Mouse (Mus musculus) E14TG2a.4 (cell line): Measurements from ENCODE around the gene Ogdh.

Source experiments
- H3K27me3 ChIP-seq: 2 replicates; pipeline ENCODE4 v1.6.1; 2014; ENCODE audit warnings: low read length, control low read depth; ENCODE audit not compliant: insufficient read depth
- H3K36me3 ChIP-seq: 2 replicates; pipeline ENCODE4 v1.6.1; 2014; ENCODE audit warnings: low read length, control low read depth; ENCODE audit not compliant: insufficient read depth
- H3K4me1 ChIP-seq: replicated peaks from 2 replicates; pipeline ENCODE4 v1.6.1; 2014; ENCODE audit warnings: low read depth, low read length, control low read depth
- H3K4me3 ChIP-seq: replicated peaks from 2 replicates; pipeline ENCODE4 v1.5.1; 2014; ENCODE audit warnings: mild to moderate bottlenecking, low read length
- H3K9me3 ChIP-seq: 2 replicates; pipeline ENCODE4 v1.6.1; 2014; ENCODE audit warnings: low read length, control low read depth
- CTCF ChIP-seq: conservative IDR thresholded peaks from 2 replicates; pipeline ENCODE4 v1.5.1; 2014; ENCODE audit warnings: low read length
- NANOG ChIP-seq: IDR thresholded peaks from 2 replicates; pipeline ENCODE4 v1.6.1; 2014; ENCODE audit warnings: borderline replicate concordance, low read length, mixed read lengths
- POU5F1 ChIP-seq: IDR thresholded peaks from 2 replicates; pipeline ENCODE4 v1.6.1; 2014; ENCODE audit warnings: low read length, borderline replicate concordance

The Ogdh gene

DNA sequence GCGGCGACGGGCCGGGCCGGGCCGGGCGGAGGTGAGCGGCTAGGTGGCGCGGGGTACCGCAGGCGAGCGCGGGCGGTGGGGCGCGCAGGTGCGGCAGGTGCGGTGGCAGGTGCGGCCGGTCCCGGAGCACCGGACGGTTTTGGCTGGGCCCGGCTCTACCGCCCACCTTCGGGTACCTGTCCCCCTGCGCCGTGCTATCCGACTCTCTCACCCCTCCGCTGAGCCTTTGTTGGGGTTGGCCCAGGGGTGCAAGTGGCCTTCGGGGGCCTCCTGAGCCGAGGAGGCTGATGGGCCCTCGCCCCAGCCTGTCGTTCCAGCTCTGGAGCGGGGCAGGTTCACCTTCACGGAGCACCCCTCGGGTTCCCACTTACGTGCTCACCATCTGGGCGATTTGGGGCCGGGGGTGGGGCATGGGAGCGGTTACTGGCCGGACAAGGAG is 98.1 kb downstream of the Ogdh start:
- TF ChIP-seq POU5F1, result no peak
- no peak for TF ChIP-seq NANOG
- TF ChIP-seq CTCF, result no peak
- H3K4me3 ChIP-seq, result peak overlapping the region; percentile 95
- peaks cover 42% of the 10 kb centered on the region for H3K36me3 ChIP-seq

DNA sequence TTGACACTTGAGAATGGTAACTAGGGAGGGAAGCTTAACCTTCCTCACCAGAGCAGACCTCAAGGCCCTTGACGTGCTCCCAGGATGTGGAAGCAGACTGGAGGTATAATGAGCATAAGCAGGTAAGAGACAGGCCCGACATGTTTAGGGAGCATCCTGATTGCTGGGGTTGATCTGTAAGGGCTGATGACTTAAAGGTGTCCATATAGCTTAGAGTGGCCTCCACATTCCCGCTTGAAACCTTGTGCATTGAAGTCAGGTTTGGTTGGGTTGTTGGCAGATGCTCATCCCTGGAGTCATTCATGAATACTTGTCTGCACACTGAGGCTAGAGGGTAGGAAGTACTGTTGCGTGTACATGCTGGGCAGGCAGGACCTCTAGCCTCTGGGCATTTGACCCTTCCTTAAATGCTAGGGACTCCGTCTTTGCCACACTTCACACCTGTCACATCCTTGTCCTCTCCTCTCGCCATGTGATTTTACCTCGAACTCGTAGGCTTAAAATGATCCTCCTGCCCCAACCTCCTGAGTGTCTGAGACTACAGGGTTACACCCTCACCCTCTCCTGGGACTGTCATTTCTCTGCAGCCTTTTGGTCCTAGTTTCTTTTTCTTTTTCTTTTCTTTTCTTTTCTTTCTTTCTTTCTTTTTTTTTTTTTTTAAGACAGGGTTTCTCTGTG is 99.1 kb downstream of the Ogdh start:
- peaks cover 52% of the 10 kb centered on the region for H3K4me1 ChIP-seq
- TF ChIP-seq NANOG (no peak), CTCF (no peak), POU5F1 (no peak)
- H3K36me3 ChIP-seq, result peaks cover 52% of the 10 kb centered on the region
- peaks cover 6% of the 10 kb centered on the region for H3K9me3 ChIP-seq
- no peaks in the 10 kb centered on the region for H3K27me3 ChIP-seq
- peak overlapping the region; percentile 95 for H3K4me3 ChIP-seq

More for the DNA sequence above, 98.1 kb downstream of the Ogdh start:
- Histone ChIP-seq H3K4me1 (peaks cover 43% of the 10 kb centered on the region), H3K9me3 (no peaks in the 10 kb centered on the region), H3K27me3 (no peaks in the 10 kb centered on the region)

DNA sequence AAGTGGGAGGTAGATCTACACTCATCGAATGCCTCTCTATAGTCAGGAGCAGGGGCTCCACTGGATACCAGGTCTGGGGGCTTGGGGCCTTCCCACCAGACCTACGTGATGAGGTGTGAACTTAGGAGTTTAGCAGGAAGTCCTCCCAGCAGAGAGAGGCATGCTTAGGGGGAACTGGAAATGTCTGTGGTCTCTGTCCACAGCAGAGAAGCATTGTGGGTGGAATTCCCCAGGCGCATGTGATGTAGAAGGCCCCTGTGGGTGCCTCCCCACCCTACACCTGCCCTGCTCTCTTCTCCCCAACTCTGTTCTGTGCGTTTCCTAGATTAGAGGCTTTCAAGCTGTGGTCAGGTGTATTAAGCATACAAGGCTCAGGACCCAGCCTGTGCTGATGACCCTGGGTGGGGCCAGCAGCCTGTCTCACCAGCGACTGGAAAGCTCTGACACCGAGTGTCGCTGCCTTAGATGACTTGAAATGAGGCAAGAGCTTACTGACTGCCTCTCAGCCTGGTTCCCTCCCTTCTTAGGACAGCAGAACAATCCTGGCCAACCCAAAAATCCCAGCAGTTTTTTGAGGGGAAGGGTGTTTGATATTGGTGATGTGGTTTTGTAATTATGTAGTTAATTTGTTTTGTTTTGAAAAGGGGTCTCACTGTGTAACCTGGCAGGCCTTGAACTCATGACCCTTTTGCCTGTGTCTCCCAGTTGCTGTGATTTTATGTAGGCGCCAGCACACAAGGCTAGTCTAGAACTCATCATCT is 100.3 kb downstream of the Ogdh start:
- TF ChIP-seq POU5F1 (no peak), NANOG (no peak), CTCF (no peak)
- Histone ChIP-seq H3K4me1 (peaks cover 54% of the 10 kb centered on the region), H3K27me3 (no peaks in the 10 kb centered on the region), H3K9me3 (peaks cover 14% of the 10 kb centered on the region), H3K4me3 (no peak overlapping the region), H3K36me3 (peaks cover 64% of the 10 kb centered on the region)

DNA sequence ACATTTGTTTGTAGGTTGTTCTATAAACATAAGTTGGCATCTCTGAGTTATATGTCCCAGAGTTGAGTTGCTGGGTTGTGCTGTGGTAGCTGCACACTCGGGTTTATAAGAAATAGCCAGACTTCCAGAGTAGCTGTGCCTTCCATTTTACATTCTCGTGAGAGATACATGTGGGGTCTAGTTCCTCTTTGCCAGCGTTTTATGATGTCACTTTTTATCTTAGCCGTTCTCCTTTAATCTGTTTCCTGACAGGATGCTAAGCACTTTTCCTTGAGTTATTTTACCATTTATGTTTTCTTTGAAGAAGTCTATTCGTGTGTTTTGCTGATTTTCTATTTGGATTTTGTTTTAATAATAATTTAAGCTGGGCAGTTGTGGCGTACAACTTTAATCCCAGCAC is 101.4 kb downstream of the Ogdh start:
- TF ChIP-seq POU5F1, result no peak
- no peak for TF ChIP-seq CTCF
- TF ChIP-seq NANOG, result no peak
- H3K4me3 ChIP-seq, result no peak overlapping the region
- peaks cover 75% of the 10 kb centered on the region for H3K36me3 ChIP-seq
- H3K9me3 ChIP-seq, result peaks cover 14% of the 10 kb centered on the region
- H3K27me3 ChIP-seq, result no peaks in the 10 kb centered on the region
- H3K4me1 ChIP-seq, result peaks cover 56% of the 10 kb centered on the region

DNA sequence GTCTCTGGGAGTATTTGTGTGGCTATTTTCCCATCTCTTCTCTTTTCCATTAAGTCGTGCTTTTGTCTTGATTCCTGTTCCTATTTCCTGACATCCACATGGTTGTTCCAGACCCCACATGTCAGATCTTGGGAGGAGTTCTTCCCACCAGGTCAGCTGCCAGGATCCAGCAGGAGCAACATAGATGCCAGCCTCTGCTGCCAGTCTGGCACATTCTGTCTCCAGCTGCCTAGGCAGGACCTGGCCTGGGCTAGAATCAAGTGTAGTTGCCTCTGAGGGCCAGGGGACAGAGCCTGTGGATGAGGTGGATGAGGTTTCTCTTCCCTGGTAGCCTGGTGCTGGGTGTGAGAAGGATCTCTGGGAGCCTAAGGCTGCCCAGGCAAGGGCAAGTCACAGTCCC is 102.4 kb downstream of the Ogdh start:
- H3K4me1 ChIP-seq, result peaks cover 51% of the 10 kb centered on the region
- H3K4me3 ChIP-seq, result no peak overlapping the region
- peaks cover 14% of the 10 kb centered on the region for H3K9me3 ChIP-seq
- H3K27me3 ChIP-seq, result no peaks in the 10 kb centered on the region
- peaks cover 85% of the 10 kb centered on the region for H3K36me3 ChIP-seq
- no peak for TF ChIP-seq POU5F1
- TF ChIP-seq CTCF, result no peak
- no peak for TF ChIP-seq NANOG

- Histone ChIP-seq H3K9me3 (peaks cover 14% of the 10 kb centered on the region), H3K36me3 (peaks cover 97% of the 10 kb centered on the region), H3K4me3 (no peak overlapping the region), H3K4me1 (peaks cover 60% of the 10 kb centered on the region), H3K27me3 (no peaks in the 10 kb centered on the region)
- TF ChIP-seq POU5F1, result no peak
- no peak for TF ChIP-seq NANOG
Observed at GRCm38 (mm10) chr11:6395565-6395964, 104.1 kb downstream of the Ogdh start.

DNA sequence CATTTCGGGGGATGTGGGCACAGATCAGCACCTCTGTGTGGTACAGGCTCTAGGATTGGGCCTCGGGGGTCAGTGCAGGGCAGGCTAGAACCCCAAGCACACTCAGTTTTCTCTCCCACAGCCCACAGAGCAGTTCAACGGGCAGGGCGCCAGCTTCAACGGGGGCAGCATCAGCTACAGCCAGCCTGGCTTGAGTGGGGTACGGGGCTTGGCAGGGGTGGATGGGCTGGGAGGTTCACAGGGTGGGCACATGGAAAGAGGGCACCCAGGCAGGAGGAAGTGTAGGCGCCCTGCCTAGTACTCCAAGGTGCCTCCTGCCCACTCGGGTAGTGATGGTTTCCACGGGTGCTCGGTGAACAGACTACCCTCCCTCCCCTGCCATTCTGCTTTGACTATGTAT is 106.7 kb downstream of the Ogdh start:
- Histone ChIP-seq H3K4me1 (peaks cover 52% of the 10 kb centered on the region), H3K27me3 (no peaks in the 10 kb centered on the region), H3K4me3 (no peak overlapping the region), H3K36me3 (peaks cover 97% of the 10 kb centered on the region), H3K9me3 (peaks cover 14% of the 10 kb centered on the region)
- no peak for TF ChIP-seq CTCF
- no peak for TF ChIP-seq NANOG
- TF ChIP-seq POU5F1, result no peak

DNA sequence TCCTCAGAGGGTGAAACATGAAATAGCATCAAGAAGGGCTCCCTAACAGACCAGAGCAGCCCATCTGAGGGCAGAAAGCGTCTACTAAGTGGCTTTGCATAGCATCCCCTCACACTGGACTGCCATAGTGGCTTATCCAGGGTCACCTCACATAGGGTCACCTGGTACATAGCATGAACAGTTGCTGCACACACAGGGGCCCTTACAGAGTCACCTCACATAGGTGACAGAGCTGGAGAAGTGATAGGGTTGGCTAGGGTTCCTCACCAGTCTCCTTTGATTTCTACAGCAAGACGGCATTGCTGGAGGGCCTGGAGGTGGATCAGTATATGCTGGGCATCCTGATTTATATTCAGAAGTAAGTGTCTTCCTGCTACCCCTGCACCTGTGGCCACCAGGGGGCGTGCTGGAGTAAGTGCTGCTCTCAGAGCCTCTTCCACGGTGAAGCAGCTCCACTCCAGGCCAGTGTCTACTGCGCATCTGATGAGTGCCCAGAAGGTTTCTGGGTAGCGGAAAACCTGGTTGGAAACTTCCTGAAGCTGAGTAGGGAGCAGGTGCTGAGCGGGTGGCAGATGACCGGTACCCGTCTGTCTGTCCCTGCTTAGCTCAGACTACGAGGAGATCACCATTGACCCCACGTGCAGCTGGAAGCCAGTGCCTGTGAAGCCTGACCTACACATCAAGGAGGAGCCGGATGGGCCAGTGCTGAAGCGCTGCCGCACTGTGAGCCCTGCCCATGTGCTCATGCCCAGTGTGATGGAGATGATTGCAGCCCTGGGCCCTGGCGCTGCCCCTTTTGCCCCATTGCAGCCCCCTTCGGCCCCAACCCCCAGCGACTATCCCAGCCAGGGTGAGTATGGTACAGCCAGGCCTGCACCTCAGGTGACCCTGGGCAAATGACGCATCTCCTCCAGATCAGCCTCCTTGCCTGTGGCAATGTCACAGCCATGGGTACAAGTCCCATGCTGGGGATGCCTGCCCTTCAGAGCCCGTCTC is 111.4 kb downstream of the Ogdh start:
- no peaks in the 10 kb centered on the region for H3K9me3 ChIP-seq
- peaks cover 75% of the 10 kb centered on the region for H3K4me1 ChIP-seq
- TF ChIP-seq POU5F1 (no peak), CTCF (peak; percentile 96)
- peaks cover 96% of the 10 kb centered on the region for H3K36me3 ChIP-seq
- H3K27me3 ChIP-seq, result no peaks in the 10 kb centered on the region
- peak overlapping the region; percentile 13; the same call in 1 of the 2 replicates for H3K4me3 ChIP-seq
